Mouse (Mus musculus): ENCODE data around the gene Duox2.
"Not testable (repeated sequence)": the region's sequence is repeated elsewhere in the genome, so short reads cannot be mapped to it uniquely, and the experiment has no call there.

Duox2 gene

DNA sequence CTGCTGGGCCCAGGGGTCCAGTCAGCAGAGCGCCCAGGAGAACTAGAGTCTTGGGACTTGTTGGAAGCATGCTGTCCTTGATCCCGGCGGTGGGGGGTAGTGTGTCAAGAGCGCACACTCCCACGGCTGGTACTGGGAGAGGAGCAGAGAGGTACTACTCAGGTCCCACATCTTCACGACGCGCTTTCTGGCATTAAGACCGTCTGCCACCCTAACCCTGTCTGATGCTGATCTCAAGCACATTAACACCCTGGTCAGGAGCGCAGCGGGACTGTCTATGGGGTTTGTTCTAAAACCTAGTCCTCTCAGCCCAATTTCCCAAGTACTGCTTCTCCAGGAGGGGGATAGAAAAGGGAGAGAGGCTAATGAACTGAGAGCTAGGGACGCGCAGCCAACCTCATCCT lies at the start of gene Duox2:
TSS of gene Duox2 (minus strand) at position 354 of the 404 bp plus-strand sequence.
- ATAC-seq (ENCODE audit: insufficient number of reproducible peaks, low FRiP score, low TSS enrichment) = no peak

DNA sequence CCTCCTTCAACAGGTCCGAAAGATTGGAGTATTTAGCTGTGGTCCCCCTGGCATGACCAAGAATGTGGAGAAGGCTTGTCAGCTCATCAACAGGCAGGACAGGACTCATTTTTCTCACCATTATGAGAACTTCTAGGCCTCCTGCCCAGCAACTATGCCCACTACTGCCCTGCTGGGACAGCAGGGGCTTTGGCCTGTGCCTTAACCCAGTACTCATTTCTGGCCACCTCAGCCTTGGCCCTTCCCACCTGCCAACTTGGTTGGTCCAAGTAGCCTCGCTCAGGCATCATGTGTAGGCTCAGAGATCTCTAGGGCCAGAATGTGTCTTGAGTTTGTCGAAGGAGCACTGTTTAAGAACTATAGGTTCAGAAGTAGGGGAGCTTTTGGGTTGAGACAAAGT lies 49.0 kb upstream of the Duox2 start:
- ATAC-seq (ENCODE audit: insufficient number of reproducible peaks, low FRiP score, low TSS enrichment) = no peak

DNA sequence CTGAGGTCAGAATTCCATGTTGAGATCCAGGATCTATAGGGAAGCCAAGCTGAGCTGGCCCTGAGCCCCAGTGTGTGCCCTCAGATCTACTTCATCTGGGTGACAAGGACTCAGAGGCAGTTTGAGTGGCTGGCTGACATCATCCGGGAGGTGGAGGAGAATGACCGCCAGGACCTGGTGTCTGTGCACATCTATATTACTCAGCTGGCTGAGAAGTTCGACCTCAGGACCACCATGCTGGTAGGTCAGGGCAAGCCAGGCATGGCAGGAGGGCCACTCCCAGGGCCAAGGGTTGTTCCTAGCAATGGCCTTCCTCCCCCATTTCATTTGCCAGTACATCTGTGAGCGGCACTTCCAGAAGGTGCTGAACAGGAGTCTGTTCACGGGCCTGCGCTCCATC lies 47.9 kb upstream of the Duox2 start:
- not testable (repeated sequence) for ATAC-seq (ENCODE audit: insufficient number of reproducible peaks, low FRiP score, low TSS enrichment)

DNA sequence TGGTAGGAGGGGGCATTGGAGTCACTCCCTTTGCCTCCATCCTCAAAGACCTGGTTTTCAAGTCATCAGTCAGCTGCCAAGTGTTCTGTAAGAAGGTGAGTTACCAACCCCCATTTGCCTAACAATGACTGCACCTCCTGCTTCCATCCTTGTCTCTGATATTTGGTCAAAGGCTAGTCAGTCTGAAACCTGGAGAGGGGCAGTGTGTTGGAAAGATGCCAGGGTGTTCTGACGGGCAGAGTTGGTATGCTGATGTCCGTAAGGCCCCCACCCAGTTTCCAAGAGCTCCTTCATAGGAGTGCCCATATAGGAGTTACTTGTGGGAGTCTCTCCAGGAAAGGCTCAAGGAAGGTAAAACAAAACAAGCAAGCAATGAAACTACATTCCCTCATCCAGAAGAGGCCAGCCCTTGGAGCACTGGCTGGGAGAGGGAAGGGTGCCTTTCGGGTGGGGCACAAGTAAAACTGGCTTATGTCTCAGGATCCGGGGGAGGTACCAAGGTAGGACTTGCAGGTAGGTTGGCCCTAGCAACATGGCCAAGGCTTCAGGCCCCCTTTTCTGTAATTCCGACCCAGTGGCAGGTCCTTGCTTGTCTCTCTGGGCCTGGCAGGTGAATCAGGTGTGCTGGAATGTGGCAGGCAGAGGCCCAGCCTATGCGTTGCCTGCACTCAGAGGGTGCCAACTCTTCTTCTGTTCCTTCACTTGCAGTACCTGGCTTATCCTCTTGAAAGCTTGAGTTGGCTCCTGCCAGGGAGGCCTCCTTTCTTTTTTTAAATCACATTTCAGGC lies 47.1 kb upstream of the Duox2 start:
- no peak for ATAC-seq (ENCODE audit: insufficient number of reproducible peaks, low FRiP score, low TSS enrichment)

DNA sequence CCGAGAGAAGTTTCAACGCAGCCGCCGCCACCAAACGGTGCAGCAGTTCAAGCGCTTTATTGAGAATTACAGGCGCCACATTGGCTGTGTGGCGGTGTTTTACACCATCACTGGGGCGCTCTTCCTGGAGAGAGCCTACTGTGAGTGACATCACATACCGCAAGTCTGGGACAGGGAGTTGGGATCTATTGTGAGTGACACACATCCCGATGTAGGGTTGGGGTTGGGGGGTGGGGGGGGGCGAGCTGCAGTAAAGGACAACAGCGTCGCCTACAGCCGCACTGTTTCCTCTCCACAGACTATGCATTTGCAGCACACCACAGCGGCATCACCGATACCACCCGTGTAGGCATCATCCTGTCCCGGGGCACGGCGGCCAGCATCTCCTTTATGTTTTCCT lies 39.0 kb upstream of the Duox2 start:
- ATAC-seq (ENCODE audit: insufficient number of reproducible peaks, low FRiP score, low TSS enrichment) = no peak

DNA sequence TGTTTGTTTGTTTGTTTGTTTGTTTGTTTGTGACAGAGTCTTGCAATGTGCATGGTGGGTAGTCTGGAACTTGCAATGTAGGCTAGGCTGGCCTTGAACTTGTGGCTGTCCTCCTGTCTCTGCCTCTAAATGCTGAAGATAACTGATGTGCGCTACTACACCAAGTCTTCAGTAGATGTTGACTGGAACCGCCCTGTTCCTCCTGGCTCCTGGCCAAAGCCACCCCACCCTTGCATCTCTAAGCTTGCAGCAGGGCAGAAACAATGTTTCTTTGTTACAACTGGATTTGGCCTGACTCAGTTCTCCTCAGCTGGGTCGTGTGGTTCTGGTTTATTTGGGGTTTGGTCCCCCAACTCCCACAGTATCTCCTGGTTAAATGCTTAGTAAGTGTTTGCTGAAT lies 35.9 kb upstream of the Duox2 start:
- no peak for ATAC-seq (ENCODE audit: insufficient number of reproducible peaks, low FRiP score, low TSS enrichment)

DNA sequence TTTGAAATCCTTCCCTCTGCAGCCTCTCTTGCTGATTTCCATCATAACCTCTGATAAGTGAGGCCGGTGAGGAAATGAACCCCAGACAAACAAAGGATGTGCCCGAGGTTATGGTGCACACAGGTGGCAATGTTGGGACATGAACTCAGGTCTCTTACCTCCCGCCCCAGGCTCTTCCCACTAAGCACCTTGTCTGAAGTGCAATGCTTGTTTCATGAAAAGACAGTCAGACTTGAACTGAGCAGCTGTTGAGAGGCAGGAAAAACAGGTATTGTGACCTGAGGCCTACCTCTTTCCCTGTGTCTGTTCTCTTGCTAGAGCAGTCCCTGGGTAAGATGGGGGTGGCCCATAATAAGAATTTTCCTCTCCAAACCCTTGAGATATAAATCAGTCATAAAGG lies 34.0 kb upstream of the Duox2 start:
- ATAC-seq (ENCODE audit: insufficient number of reproducible peaks, low FRiP score, low TSS enrichment) = no peak

DNA sequence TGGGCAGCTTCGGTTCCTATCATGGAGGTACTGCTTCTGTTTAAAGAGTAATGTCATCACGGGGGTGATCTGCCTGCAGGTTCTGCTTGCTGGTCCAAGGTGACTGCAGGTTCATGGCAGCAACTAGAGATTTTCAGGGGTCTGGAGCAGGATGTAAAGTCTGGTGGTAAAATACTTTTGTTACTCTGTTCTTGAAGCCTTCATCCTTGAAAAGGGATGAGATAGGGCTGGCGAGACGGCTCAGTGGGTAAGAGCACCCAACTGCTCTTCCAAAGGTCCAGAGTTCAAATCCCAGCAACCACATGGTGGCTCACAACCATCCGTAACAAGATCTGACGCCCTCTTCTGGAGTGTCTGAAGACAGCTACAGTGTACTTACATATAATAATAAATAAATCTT lies 32.1 kb upstream of the Duox2 start:
- not testable (repeated sequence) for ATAC-seq (ENCODE audit: insufficient number of reproducible peaks, low FRiP score, low TSS enrichment)

DNA sequence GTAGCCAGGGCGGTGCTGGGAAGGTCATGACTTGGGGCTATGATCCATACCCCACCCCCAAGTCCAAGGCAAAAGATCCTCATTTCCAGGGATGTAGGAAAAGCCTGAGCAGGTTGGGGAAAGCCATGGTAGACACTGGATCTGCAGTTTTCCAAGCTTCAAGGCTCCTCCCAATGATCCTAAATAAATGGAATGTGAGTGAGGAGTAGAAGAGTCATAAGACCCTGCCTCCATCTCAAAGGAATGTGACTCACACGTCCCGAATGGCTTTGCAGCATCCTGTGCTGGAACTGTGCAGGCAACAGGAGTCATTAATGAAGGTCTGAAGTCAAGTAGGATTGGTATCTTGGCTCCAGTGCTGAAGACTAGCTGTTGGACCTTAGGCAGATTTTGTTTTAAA lies 29.7 kb upstream of the Duox2 start:
- no peak for ATAC-seq (ENCODE audit: insufficient number of reproducible peaks, low FRiP score, low TSS enrichment)

DNA sequence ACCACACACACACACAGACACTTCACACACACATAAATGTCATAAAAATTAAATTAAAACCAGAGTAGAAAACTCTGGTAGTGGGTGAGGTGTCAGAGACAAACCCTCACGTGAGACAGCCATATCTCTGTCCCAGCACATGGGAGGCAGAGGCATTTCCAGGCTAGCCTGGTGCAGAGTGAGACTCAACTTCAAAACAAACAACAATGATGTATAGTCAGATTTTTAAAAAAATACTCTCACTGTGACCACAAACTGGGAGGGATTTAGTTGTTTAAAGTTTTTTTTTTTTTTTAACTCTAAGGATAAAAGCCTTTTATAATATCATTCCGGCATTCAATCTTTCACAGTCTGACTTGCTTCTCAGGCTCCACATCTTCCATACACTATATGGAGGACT lies 27.1 kb upstream of the Duox2 start:
- no peak for ATAC-seq (ENCODE audit: insufficient number of reproducible peaks, low FRiP score, low TSS enrichment)

DNA sequence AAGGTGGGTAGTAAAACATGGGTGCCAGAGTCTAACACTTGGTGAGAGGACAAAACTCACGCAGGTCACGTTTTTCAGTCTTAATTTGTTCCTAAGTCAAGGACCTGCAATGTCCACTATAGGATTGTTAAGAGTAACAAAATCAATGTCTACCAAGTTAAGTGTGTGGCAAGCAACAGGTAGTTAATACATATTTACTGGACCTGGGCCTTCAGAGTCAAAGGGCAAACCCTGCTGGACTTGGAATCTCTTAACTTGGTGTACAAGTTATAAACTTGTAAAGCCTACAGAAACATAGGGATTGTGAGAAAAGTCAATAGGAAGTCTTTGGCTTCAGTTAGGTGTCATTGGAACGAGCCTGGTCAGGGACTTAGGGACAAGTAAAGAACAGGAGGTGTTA lies 26.3 kb upstream of the Duox2 start:
- ATAC-seq (ENCODE audit: insufficient number of reproducible peaks, low FRiP score, low TSS enrichment) = no peak

DNA sequence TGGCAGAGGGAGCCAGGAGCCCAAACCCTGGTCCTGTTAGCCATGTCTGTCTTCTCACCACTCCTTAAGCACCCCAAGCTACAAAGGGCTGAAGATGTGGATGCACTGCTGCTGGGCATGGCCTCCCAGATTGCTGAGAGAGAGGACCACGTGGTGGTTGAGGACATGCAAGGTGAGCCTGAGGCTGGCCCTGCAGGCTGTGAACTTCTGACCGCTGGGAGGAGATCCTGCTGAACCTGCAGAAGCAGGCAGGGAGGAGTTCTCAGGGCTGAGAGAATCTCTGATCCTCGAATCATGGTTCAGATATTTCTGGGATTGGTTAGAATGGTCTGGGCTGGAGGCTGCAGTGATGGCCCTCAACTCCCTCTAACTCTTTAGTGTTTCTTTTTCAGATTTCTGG lies 25.7 kb upstream of the Duox2 start:
- no peak for ATAC-seq (ENCODE audit: insufficient number of reproducible peaks, low FRiP score, low TSS enrichment)

DNA sequence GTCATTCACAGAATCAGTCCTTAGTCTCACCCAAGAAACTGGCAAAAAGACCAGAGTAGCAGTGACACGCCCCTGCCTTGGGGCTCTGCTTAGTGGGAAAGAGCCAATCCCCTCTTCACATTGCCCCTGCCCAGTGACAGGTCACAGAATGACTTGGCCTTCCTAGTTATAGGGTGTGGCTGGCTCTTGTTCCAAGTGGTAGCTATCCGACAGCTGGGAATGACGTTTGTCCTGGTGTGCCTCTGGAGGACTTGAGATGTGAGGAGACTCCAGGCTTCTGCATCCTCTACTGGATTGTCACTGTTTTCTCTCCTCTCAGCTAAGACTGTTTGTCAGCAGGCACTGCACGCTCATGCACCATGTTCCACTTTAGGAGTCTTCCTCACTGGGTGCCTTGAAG lies 19.1 kb upstream of the Duox2 start:
- no peak for ATAC-seq (ENCODE audit: insufficient number of reproducible peaks, low FRiP score, low TSS enrichment)

DNA sequence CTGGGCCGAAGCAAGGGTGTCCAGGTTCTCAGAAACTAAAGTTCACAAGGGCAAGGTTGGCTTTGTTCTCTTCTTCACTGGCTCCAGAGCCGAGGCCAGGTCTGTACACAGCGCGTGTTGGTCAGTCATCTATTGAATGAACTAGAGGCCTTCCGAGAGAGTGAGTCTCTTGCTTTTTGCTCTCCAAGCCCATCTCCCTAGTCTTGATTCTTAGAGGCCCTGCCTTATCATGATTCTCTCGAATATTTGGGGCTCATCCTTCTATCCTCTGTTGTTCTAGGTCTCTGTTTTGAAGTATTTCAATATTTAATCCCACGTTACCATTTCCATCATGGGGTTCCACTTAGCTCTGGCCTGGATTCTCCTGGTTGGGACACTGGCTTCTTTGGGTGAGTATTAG lies 17.1 kb upstream of the Duox2 start, which contains the start of gene Duox1:
TSS of gene Duox1 (plus strand) at position 301 of the 400 bp plus-strand sequence.
- ATAC-seq (ENCODE audit: insufficient number of reproducible peaks, low FRiP score, low TSS enrichment) = no peak

DNA sequence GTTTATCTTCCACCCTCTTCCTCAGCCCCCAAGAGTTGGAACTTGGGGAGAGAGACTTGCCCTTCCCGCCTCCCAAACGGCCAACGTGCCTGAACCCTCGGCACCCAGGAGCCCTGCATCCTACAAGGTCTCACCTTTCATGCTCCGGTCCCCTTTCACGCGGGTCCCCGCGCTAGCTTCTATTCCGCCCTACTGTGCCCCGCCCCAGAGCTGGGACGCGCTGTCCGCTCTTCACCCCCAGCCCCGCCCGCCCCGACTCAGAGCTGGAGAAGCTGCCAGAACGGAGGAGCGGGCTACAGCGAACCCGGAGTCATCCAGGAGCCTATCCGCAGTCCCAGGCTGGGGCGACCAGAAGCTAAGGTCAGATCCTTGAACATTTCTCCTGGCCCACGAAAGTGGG lies 15.3 kb upstream of the Duox2 start, which contains the start of gene Duoxa1:
TSS of gene Duoxa1 (minus strand) at position 195 of the 400 bp plus-strand sequence.
- no peak for ATAC-seq (ENCODE audit: insufficient number of reproducible peaks, low FRiP score, low TSS enrichment)

DNA sequence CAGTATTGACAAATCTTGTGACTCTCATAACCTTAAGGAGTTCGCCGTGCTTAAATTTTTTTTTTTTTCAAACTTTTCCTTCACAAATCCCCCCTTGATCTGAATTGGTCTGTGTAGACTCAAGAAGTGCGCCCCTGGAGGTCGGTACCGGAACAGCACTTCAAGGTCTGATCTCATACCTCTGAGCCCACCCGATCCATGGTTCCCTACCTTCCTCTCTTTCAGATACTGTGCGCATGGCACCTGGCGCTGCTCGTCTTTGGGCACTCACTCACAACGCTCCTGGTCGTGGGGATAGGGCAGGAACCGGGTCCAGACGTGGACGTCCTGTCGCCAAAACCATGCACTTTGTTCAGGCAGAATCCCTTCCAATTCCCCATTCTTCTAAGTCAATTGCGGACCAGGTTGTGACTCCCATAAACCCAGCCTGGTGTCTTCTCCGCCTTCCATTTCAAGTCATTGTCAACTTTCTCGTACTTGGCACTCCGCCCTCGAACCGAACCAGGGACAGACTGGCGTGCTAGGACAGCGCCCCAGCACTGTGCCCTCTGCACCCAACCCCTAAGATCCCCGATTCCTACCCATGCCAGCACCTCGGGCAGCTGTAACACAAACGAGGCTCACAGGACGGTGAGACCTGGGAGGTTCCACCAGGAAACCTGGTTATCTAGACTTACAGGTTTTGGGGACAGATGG lies 14.6 kb upstream of the Duox2 start:
- ATAC-seq (ENCODE audit: insufficient number of reproducible peaks, low FRiP score, low TSS enrichment) = 0 out of 2 replicates have a peak, but pooled peaks have one; percentile 45

DNA sequence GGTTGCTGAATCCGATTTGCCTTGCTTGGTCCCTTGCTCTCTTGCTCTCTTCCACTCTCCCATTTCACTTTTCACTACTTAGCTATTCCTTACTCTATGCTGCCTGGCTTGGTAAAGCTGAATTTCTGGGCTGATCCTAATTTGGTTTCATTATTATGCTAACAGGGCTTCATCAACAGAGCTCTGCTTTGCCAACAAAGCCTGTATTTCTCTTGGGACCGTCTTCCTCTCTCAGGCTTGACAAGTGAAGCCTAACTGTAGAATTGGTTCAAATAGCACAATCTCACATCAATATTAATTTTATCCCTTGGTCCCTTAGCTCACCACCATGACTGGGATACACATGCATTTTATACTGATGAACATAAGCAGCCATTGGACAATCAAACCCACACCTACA lies 13.3 kb upstream of the Duox2 start:
- no peak for ATAC-seq (ENCODE audit: insufficient number of reproducible peaks, low FRiP score, low TSS enrichment)

DNA sequence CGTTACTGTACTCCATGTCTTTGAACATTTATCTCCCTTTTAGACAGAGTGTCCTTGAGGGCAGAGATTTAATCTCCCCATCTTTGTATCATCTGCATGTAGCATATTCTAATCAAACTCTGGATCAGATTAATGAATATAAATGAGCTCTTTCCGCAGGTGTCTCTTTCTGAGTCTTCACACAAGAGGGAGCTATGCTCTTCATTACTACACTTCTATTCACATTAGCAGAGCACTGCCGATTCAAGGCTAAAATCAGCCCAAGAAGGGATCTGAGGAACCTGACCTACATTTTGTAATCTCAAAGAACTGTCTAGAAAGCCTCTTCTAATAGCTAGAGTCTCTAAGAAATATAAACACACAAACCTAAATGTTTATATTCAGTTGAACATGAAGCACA lies 11.4 kb upstream of the Duox2 start:
- ATAC-seq (ENCODE audit: insufficient number of reproducible peaks, low FRiP score, low TSS enrichment) = no peak

DNA sequence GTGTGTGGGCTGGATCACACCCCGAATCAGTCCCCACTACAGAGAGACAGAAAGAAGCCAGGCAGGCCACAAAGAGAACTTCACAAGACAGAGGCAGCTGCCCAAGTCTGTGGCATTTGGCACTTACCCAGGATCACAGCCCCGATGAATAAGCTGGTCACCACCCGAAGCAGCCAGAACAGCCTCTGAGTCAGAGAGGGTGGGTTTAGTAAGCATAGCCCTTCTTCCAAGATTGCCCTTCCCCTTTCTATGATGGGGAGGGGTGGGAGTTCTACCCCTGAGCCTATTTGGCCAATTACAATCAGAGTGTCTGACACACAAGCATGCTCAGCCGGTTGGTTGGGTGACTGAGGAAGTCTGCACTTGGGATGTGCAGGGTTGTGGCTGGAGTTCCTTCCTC lies 7.9 kb upstream of the Duox2 start:
- ATAC-seq (ENCODE audit: insufficient number of reproducible peaks, low FRiP score, low TSS enrichment) = no peak

DNA sequence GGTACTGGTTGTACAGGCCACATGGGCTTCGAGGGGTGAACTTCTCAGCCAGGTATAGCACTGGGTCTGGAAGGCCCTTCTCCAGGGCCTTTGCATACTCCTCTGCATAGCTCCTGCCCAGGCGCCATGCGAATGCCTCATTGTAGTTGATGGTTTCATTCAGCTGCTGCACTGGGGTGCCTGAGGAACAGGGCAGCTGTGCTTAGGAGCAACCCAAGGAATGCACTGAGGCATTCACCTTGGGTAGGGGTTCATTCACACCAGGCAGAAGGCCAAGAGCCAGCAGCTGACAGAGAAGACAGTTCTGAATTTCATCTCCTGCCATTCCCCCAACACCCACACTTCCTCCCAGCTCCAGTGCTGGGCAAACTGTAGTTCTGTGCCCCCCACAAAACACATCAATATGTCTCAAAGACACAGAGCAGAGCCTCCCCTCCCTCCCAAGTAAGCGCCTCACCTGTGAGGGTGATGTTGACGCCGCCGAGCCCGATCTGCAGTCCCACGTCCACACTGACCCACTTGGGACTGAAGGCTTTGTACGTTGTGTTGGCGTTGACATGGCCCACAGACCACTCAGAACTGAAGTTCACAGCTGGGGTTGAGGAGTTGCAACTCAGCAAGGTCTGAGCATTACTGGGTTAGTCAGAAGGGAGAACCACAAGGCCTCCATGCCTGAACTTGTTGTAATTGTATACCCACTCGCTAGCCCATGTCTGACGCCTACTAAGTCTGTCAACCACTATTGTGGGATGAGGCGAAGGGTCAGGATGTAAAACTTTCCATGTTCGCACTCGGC lies 7.0 kb upstream of the Duox2 start:
- ATAC-seq (ENCODE audit: insufficient number of reproducible peaks, low FRiP score, low TSS enrichment) = no peak

DNA sequence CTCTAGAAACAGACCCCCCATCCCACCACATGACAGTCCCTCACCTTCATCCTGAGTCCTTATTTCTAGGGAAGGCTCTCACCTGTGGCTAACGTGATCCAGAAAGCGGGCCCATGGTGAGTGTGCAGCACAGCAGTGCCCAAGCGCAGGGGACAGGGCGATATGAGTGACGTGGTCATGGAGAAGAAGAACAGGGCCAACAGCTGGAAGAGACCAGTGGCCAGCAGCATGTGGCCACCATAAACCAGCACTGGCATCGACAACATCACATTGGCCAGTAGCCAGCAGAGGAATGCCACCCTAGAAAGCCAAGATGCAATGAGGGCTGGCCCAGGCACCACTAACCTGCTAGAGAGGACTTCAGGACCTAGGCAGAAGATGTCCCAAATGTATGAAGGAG lies 6.3 kb upstream of the Duox2 start:
- no peak for ATAC-seq (ENCODE audit: insufficient number of reproducible peaks, low FRiP score, low TSS enrichment)

Measured in cerebellum, adult (tissue).